Mouse (Mus musculus) liver, adult 2 months (tissue): ENCODE results near the gene Mgat5b.

Source experiments
- CTCF ChIP-seq: fragments of 200-500 bp; IDR thresholded peaks from 2 replicates; pipeline ENCODE4 v1.5.1; 2011; ENCODE audit warnings: low read depth, low read length, control low read depth
- POLR2A ChIP-seq: fragments of 200-500 bp; IDR thresholded peaks from 2 replicates; pipeline ENCODE4 v1.6.1; 2011; ENCODE audit warnings: low read length, control low read depth; ENCODE audit not compliant: insufficient read depth; ENCODE audit errors: extremely low read depth

DNA sequence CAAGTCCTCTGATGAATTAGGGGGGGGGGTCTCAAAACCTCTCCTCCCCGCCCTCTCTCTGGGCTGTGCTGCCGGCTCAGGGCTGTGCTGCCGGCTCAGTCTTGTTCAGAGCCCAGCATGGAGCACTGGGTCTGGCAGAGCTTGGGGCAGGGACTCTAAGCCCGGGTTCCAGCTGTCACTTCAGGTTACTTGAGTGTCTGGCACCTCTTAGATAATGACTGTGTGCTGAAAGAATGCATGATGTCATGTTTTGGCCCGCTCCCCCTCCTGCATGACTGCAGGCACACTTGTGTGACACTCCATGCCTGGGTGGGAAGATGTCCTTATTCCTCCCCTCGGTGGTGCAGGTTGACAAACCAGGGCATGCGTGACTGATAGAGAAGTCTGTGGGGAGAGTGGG lies 3.4 kb downstream of the Mgat5b start:
- TF ChIP-seq CTCF, result no peak
- no peak for TF ChIP-seq POLR2A
